Mouse (Mus musculus) kidney, adult 2 months (tissue): ENCODE data around the gene Macrod2. TPM values are rescaled to one million over a fixed set of nuclear protein-coding genes. Genes with fewer than 3 reads are reported as not detected.
A peak's percentile ranks its signal among the peaks of the same experiment; 100 is the strongest.

ENCODE experiments used
- DNase-seq: peaks from one replicate; pipeline ENCODE4 v3.0.0; 2021
- H3K27ac ChIP-seq: fragments of 200-500 bp; 2 replicates; pipeline ENCODE4 v1.5.1; 2012; ENCODE audit warnings: low read depth, low read length, control low read depth, inconsistent platforms; ENCODE audit not compliant: insufficient read depth
- H3K27me3 ChIP-seq: fragments of 200-500 bp; replicated peaks from 2 replicates; pipeline ENCODE4 v1.6.1; 2012; ENCODE audit warnings: mild to moderate bottlenecking, moderate library complexity, low read length, inconsistent platforms; ENCODE audit not compliant: control insufficient read depth, insufficient read depth
- H3K36me3 ChIP-seq: fragments of 200-500 bp; 2 replicates; pipeline ENCODE4 v1.6.1; 2012; ENCODE audit warnings: mild to moderate bottlenecking, moderate library complexity, low read length, inconsistent platforms; ENCODE audit not compliant: control insufficient read depth, insufficient read depth
- H3K4me1 ChIP-seq: fragments of 200-500 bp; 2 replicates; pipeline ENCODE4 v1.6.1; 2011; ENCODE audit warnings: low read length; ENCODE audit not compliant: control insufficient read depth, insufficient read depth
- H3K4me3 ChIP-seq: fragments of 200-500 bp; 2 replicates; pipeline ENCODE4 v1.5.1; 2011; ENCODE audit warnings: mild to moderate bottlenecking, low read depth, low read length, control low read depth; ENCODE audit not compliant: insufficient read depth
- CTCF ChIP-seq: fragments of 200-500 bp; conservative IDR thresholded peaks from 2 replicates; pipeline ENCODE4 v1.5.1; 2011; ENCODE audit warnings: low read depth, mild to moderate bottlenecking, control low read depth, low read length, moderate library complexity, mixed read lengths; ENCODE audit not compliant: insufficient read depth, insufficient read length
- POLR2A ChIP-seq: fragments of 200-500 bp; IDR thresholded peaks from one replicate; pipeline ENCODE4 v1.6.1; 2011; ENCODE audit warnings: low read depth, low read length, control low read depth
- WGBS: fragments of 180-500 bp; shearing (Covaris S2); methylation state at CpG from one replicate; pipeline ENCODE4 v1.1.7; 2018; 5-methylcytosine and 5-hydroxymethylcytosine counted together
- polyA plus RNA-seq: library from polyadenylated mRNA; depleted of rRNA; stranded (reverse); fragments of >200 nt; gene quantifications from 2 replicates; pipeline ENCODE4 v1.2.3, GENCODE M21; 2012

The Macrod2 gene
- polyA plus RNA-seq, 1 experiment: 9.8 TPM

- H3K27ac ChIP-seq: no peak overlapping the region
- no peaks in the 10 kb centered on the region for H3K4me1 ChIP-seq
- 76% methylated on average over 4 of the region's 4 CpGs for WGBS
- no peak overlapping the region for H3K4me3 ChIP-seq
- DNase-seq: no peak
- TF ChIP-seq POLR2A: no peak
- no peak for TF ChIP-seq CTCF
- no peaks in the 10 kb centered on the region for H3K36me3 ChIP-seq
- H3K27me3 ChIP-seq: no peaks in the 10 kb centered on the region
Measured at GRCm38 (mm10) chr2:142243483-142243882, 1848.4 kb downstream of the Macrod2 start.

GRCm38 (mm10) chr2:142250383-142250782 is 1855.3 kb downstream of the Macrod2 start:
- H3K4me3 ChIP-seq: no peak overlapping the region
- no peak for TF ChIP-seq CTCF
- no peak for TF ChIP-seq POLR2A
- H3K36me3 ChIP-seq: no peaks in the 10 kb centered on the region
- 39% methylated on average over 4 of the region's 4 CpGs for WGBS
- H3K4me1 ChIP-seq: no peaks in the 10 kb centered on the region
- H3K27ac ChIP-seq: no peak overlapping the region
- no peak for DNase-seq
- no peaks in the 10 kb centered on the region for H3K27me3 ChIP-seq

- 74% methylated on average over 2 of the region's 2 CpGs for WGBS
- no peaks in the 10 kb centered on the region for H3K4me1 ChIP-seq
- TF ChIP-seq CTCF (no peak), POLR2A (no peak)
Measured at GRCm38 (mm10) chr2:142251518-142251917, 1856.4 kb downstream of the Macrod2 start.

GRCm38 (mm10) chr2:142253913-142254312 is 1858.8 kb downstream of the Macrod2 start:
- Histone ChIP-seq H3K36me3 (no peaks in the 10 kb centered on the region), H3K27ac (no peak overlapping the region), H3K4me1 (no peaks in the 10 kb centered on the region), H3K4me3 (no peak overlapping the region), H3K27me3 (no peaks in the 10 kb centered on the region)
- peak; percentile 55 for DNase-seq
- no peak for TF ChIP-seq POLR2A
- peak; percentile 72 for TF ChIP-seq CTCF
- whole genome bisulfite sequencing: 17% methylated on average over 11 of the region's 11 CpGs

More at GRCm38 (mm10) chr2:142251518-142251917, 1856.4 kb downstream of the Macrod2 start:
- DNase-seq: no peak
- no peak overlapping the region for H3K4me3 ChIP-seq
- no peaks in the 10 kb centered on the region for H3K36me3 ChIP-seq
- H3K27ac ChIP-seq: no peak overlapping the region
- no peaks in the 10 kb centered on the region for H3K27me3 ChIP-seq

- no peak for DNase-seq
- H3K27me3 ChIP-seq: no peaks in the 10 kb centered on the region
- TF ChIP-seq POLR2A: no peak
- no peak for TF ChIP-seq CTCF
- no peaks in the 10 kb centered on the region for H3K4me1 ChIP-seq
- no peaks in the 10 kb centered on the region for H3K36me3 ChIP-seq
- WGBS: 78% methylated on average over 6 of the region's 6 CpGs
- H3K4me3 ChIP-seq: no peak overlapping the region
- H3K27ac ChIP-seq: no peak overlapping the region
Measured at GRCm38 (mm10) chr2:142254566-142254965, 1859.5 kb downstream of the Macrod2 start.

- H3K4me1 ChIP-seq: no peaks in the 10 kb centered on the region
- WGBS: 94% methylated on average over 1 of the region's 1 CpGs
- no peak overlapping the region for H3K27ac ChIP-seq
- H3K36me3 ChIP-seq: no peaks in the 10 kb centered on the region
- TF ChIP-seq POLR2A: no peak
- TF ChIP-seq CTCF: no peak
- no peak for DNase-seq
- no peak overlapping the region for H3K4me3 ChIP-seq
- H3K27me3 ChIP-seq: no peaks in the 10 kb centered on the region
Measured at GRCm38 (mm10) chr2:142257501-142257900, 1862.4 kb downstream of the Macrod2 start.

GRCm38 (mm10) chr2:142261046-142261445 is 1865.9 kb downstream of the Macrod2 start:
- Histone ChIP-seq H3K27me3 (no peaks in the 10 kb centered on the region), H3K4me1 (no peaks in the 10 kb centered on the region), H3K4me3 (no peak overlapping the region), H3K27ac (no peak overlapping the region), H3K36me3 (no peaks in the 10 kb centered on the region)
- WGBS: 91% methylated on average over 6 of the region's 6 CpGs
- DNase-seq: no peak
- TF ChIP-seq CTCF (no peak), POLR2A (no peak)
